Mouse (Mus musculus): ENCODE measurements around the gene Nkx6-2.

DNA sequence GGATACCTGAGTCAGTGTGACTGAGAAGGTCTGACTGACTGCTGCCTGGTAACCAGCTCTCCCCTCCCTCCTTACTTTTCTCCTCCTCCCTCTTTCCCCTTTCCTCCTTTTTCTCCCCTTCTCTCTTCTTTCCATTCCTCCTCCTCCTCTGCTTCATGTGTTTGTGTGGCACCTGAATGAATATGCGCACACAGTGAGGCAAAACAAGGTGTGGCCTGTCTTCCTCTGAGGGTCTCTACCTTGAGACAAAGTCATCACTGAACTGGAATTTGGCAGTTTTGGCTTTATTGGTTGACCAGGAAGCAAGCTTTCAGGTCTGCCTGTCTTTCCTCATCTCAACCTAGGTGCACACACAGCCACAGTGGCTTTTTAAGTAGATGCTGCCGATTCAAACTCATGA, 45.8 kb downstream of the Nkx6-2 start:
- TF ChIP-seq POLR2A (IDR thresholded peaks at IDR 0.05; ENCODE audit: extremely low read depth, insufficient read depth, low read length) (no peak), CTCF (IDR thresholded peaks at IDR 0.05; ENCODE audit: low read depth, low read length) (no peak)

Data from liver, adult 2 months (tissue).